Comparison of ENCODE assay signal across 8 mouse cellular contexts in genomic region chr11:90686287-90687025, GRCm38 (mm10). TPM values are rescaled to one million over a fixed set of nuclear protein-coding genes. Genes with fewer than 3 reads are reported as not detected.
DNase-seq lines count a peak whose midpoint lies in the region; ATAC-seq and TF ChIP-seq lines count a peak whose summit lies in the region.

No protein-coding gene starts in this region.

- TF ChIP-seq CTCF in embryonic fibroblast, embryonic 13.5 days (IDR thresholded peaks at IDR 0.05; ENCODE audit: borderline replicate concordance, insufficient read depth, low read length), result no peak

- no peak for TF ChIP-seq POLR2A in embryonic fibroblast, embryonic 13.5 days (IDR thresholded peaks at IDR 0.05; ENCODE audit: low read depth, low read length)

- 69% methylated on average over 13 of the region's 13 CpGs for WGBS in heart, embryonic 13.5 days
- WGBS in kidney, embryonic 15.5 days, result 73% methylated on average over 13 of the region's 13 CpGs

- H3K27ac ChIP-seq in heart, embryonic 13.5 days (replicated peaks), result no peak overlapping the region
- no peak overlapping the region for H3K27ac ChIP-seq in embryonic fibroblast, embryonic 13.5 days (ENCODE audit: insufficient read depth, low read length)
- no peak overlapping the region for H3K27ac ChIP-seq in kidney, embryonic 15.5 days

- no peaks in the 10 kb centered on the region for H3K27me3 ChIP-seq in heart, embryonic 13.5 days (replicated peaks)
- H3K27me3 ChIP-seq in kidney, embryonic 15.5 days, result 0 out of 2 replicates have a peak, but pooled peaks cover 3% of the 10 kb centered on the region

- no peaks in the 10 kb centered on the region for H3K9me3 ChIP-seq in heart, embryonic 13.5 days
- no peaks in the 10 kb centered on the region for H3K9me3 ChIP-seq in kidney, embryonic 15.5 days (replicated peaks)

- intact Hi-C loops in heart, postnatal 14 days (cut with DNase I), result no loop called here

- H3K4me1 ChIP-seq in heart, embryonic 13.5 days, result peaks cover 28% of the 10 kb centered on the region
- H3K4me1 ChIP-seq in embryonic fibroblast, embryonic 13.5 days (ENCODE audit: control insufficient read depth, insufficient read depth, low read length), result peaks cover 5% of the 10 kb centered on the region; the same call in 1 of the 2 replicates
- peaks cover 20% of the 10 kb centered on the region for H3K4me1 ChIP-seq in kidney, embryonic 15.5 days

- DNase-seq in heart, postnatal 14 days, result no peak
- DNase-seq in embryo, embryonic 11 days, result no peak
- DNase-seq in cerebellum, postnatal 36 days, result no peak
- no peak for DNase-seq in layer of hippocampus, adult 9-10 months (ENCODE audit: low spot score)

- H3K9ac ChIP-seq in heart, embryonic 13.5 days, result peak overlapping the region; percentile 87
- peak overlapping the region; percentile 40; the same call in 1 of the 2 replicates for H3K9ac ChIP-seq in kidney, embryonic 15.5 days

- peak overlapping the region; percentile 83 for H3K4me3 ChIP-seq in heart, embryonic 13.5 days
- H3K4me3 ChIP-seq in embryonic fibroblast, embryonic 13.5 days (ENCODE audit: insufficient read depth, low read length), result peak overlapping the region; percentile 91
- H3K4me3 ChIP-seq in kidney, embryonic 15.5 days (replicated peaks), result peak overlapping the region; percentile 68

- peak; percentile 12; the same call in 1 of the 2 replicates for ATAC-seq in heart, embryonic 13.5 days (ENCODE audit: extremely low read depth, insufficient number of reproducible peaks, low FRiP score, low TSS enrichment)
- peak; percentile 18; the same call in 1 of the 2 replicates for ATAC-seq in kidney, embryonic 15.5 days (replicated peaks; ENCODE audit: low FRiP score)
- peak; percentile 80 for ATAC-seq in megakaryocyte-erythroid progenitor cell, adult 5-6 weeks (replicated peaks; ENCODE audit: low FRiP score, low TSS enrichment, poor library complexity, severe bottlenecking)

- peaks cover 26% of the 10 kb centered on the region for H3K36me3 ChIP-seq in heart, embryonic 13.5 days
- peaks cover 12% of the 10 kb centered on the region for H3K36me3 ChIP-seq in kidney, embryonic 15.5 days

- peak overlapping the region; percentile 94 for H3K4me2 ChIP-seq in heart, embryonic 13.5 days
- H3K4me2 ChIP-seq in kidney, embryonic 15.5 days, result peak overlapping the region; percentile 95

RNA-seq across cellular contexts. Expression of gene Tom1l1, which starts 1.7 kb away (rescaled TPM):
- 29.3 and 37.8 TPM in 2 replicates for polyA plus RNA-seq in heart, embryonic 13.5 days (2015; fragmentation: Nextera tagmentation; extraction: Ambion mirVana)
- total RNA-seq in heart, postnatal 14 days (2021), result 10 to 100 TPM; 15.0 to 18.2 TPM
- polyA plus RNA-seq in embryonic fibroblast, embryonic 13.5 days (2011; ENCODE audit: insufficient read length, low read depth, missing spikeins), result 27.1 and 36.7 TPM in 2 replicates
- polyA plus RNA-seq in kidney, embryonic 15.5 days (2015; fragmentation: Nextera tagmentation; extraction: Ambion mirVana), result 36.0 and 39.3 TPM in 2 replicates
- 32.7 and 48.7 TPM in 2 replicates for total RNA-seq in megakaryocyte-erythroid progenitor cell, adult 5-6 weeks (2014; fragmentation: Nextera tagmentation)
- total RNA-seq in megakaryocyte-erythroid progenitor cell, adult 5-6 weeks (2017), result 78.0 and 82.5 TPM in 2 replicates

RNA-seq across cellular contexts. Expression of gene Cox11, which starts 48.5 kb away (rescaled TPM):
- 33.5 and 37.1 TPM in 2 replicates for polyA plus RNA-seq in heart, embryonic 13.5 days (2015; fragmentation: Nextera tagmentation; extraction: Ambion mirVana)
- 10 to 100 TPM; 23.1 to 25.0 TPM for total RNA-seq in heart, postnatal 14 days (2021)
- 14.7 and 18.6 TPM in 2 replicates for polyA plus RNA-seq in embryonic fibroblast, embryonic 13.5 days (2011; ENCODE audit: insufficient read length, low read depth, missing spikeins)
- 37.5 and 38.5 TPM in 2 replicates for polyA plus RNA-seq in kidney, embryonic 15.5 days (2015; fragmentation: Nextera tagmentation; extraction: Ambion mirVana)
- 37.0 and 40.1 TPM in 2 replicates for total RNA-seq in megakaryocyte-erythroid progenitor cell, adult 5-6 weeks (2014; fragmentation: Nextera tagmentation)
- total RNA-seq in megakaryocyte-erythroid progenitor cell, adult 5-6 weeks (2017), result 15.5 and 37.0 TPM in 2 replicates

RNA-seq across cellular contexts. Expression of gene Stxbp4, which starts 48.6 kb away (rescaled TPM):
- 12.0 and 12.4 TPM in 2 replicates for polyA plus RNA-seq in heart, embryonic 13.5 days (2015; fragmentation: Nextera tagmentation; extraction: Ambion mirVana)
- 1 to 10 TPM; 5.6 to 6.3 TPM for total RNA-seq in heart, postnatal 14 days (2021)
- polyA plus RNA-seq in embryonic fibroblast, embryonic 13.5 days (2011; ENCODE audit: insufficient read length, low read depth, missing spikeins), result 21.9 and 23.3 TPM in 2 replicates
- 26.9 and 28.0 TPM in 2 replicates for polyA plus RNA-seq in kidney, embryonic 15.5 days (2015; fragmentation: Nextera tagmentation; extraction: Ambion mirVana)
- 14.0 and 20.4 TPM in 2 replicates for total RNA-seq in megakaryocyte-erythroid progenitor cell, adult 5-6 weeks (2014; fragmentation: Nextera tagmentation)
- 4.1 and 7.0 TPM in 2 replicates for total RNA-seq in megakaryocyte-erythroid progenitor cell, adult 5-6 weeks (2017)

Comparison
In these comparisons a context has a peak if more than half of its experiments do, and no peak if none do; other contexts are left out.
1. ATAC-seq: peak in every context shown above with its lines; median percentile 80 in megakaryocyte-erythroid progenitor cell, adult 5-6 weeks; 18 in kidney, embryonic 15.5 days; 12 in heart, embryonic 13.5 days.